Mouse (Mus musculus) liver, embryonic 14 days (tissue): ENCODE measurements around the gene Gm2888. TPM values are rescaled to one million over a fixed set of nuclear protein-coding genes. Genes with fewer than 3 reads are reported as not detected.

Experiments
- polyA plus RNA-seq: library from polyadenylated mRNA; depleted of rRNA; stranded (reverse); fragments of >200 nt; gene quantifications from 2 replicates; pipeline ENCODE4 v1.2.3, GENCODE M21; 2012; rRNA removed

Gene Gm2888
- not detected in 2 replicates for polyA plus RNA-seq

GRCm38 (mm10) chr14:3029702-3030101 lies at the start of gene Gm2888:
Gene Gm2888 (plus strand): TSS chr14:3030002.

DNA sequence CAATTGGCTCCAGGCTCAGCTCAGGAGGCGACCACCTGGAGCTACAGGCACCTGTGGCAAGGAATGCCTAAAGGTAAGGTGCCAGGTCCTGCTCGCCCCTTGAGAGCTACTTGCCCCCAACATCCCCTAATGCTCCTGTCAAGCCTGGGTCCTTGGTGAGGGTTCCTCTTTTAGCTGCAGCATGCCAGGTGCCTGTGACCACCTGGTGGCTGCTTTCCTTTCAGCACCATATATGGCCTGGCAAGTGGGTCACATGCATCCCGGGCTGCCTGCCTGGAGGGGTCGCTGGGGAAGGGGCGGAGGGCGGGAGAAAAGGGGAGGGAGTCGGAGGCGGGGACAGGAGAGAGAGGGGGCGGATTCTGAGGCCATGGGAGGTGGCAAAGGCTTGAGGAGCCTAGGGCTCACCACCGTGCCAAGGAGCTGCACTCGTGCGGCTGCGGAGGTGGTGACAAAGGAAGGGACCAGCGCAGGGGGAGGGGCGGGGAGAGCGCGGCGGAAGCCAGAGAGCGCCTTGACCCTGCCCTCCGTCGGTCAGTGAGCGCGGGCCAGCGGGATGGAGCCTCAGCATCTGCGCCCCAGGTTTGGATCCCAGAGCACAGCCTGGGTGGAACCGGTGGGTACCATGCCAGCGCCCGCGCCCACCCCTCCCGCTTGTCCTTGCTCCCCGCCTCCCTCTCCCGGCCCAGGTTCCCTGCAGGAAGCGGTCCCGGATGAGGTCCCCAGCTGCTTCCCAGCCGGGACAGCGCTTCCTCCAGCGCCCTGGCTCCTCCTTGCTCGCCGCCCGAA lies 19.1 kb downstream of the Gm2888 start, which contains the start of gene Gm2897:
Gene Gm2897 (plus strand): TSS at position 559 of the 786 bp plus-strand sequence.

Other genes with a start within 250 kb of the Gm2888 start
- gene Gm2897, start 19.3 kb downstream of the Gm2888 start, polyA plus RNA-seq = 0.08 and 0.18 TPM in 2 replicates
- gene Gm10340, start 104.0 kb downstream of the Gm2888 start, polyA plus RNA-seq = not detected in 2 replicates
- gene Gm5795, start 158.3 kb downstream of the Gm2888 start, polyA plus RNA-seq = not detected in 2 replicates
- gene D830030K20Rik, start 178.5 kb downstream of the Gm2888 start, polyA plus RNA-seq = 0.07 and 0.20 TPM in 2 replicates